Mouse (Mus musculus): ENCODE results near the gene 9130019O22Rik. TPM values are rescaled to one million over a fixed set of nuclear protein-coding genes. Genes with fewer than 3 reads are reported as not detected.

Gene 9130019O22Rik
- polyA plus RNA-seq (2012; rRNA removed) = 0.32 and 0.37 TPM in 2 replicates

DNA sequence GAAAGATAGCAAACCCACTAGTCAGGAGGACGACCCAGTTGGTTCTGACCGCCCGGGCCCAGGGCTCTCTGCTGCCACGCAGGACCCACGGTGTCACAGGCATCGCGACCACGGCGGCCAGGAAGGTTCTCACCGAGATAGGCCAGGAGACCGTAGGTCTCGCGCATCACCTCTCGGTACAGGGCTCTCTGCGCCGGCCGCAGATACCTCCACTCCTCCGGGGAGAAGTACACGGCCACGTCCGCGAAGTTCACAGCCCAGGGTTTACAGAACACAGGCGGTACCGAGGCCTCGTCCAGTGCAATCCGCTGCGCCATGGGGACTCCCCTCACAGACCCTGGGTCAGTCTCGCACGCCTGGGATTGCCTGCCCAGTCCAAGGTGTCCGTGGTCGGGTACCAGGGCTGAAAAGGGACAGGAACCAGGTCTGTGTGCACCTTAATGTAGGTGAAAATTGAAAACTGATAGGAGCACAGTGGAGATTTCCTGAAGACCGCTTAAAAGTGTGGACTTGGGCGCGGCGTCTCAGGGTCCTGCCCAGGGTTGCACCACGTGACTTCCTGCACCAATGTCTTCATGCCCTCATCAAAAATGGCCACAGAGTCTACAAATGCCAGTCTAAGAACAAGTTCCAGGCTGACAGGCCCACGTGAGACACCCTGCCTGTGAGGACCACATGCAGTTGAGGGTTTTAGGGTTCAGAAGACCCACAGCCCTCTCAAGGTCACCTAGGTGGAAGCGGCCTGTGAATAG, at the start of gene 9130019O22Rik:
Gene 9130019O22Rik, minus strand, starts transcription at position 526 of the 752 bp plus-strand sequence.
- no peaks in the 10 kb centered on the region for H3K36me3 ChIP-seq (ENCODE audit: control insufficient read depth, insufficient read depth, low read length)
- no peaks in the 10 kb centered on the region for H3K27me3 ChIP-seq (ENCODE audit: control insufficient read depth, insufficient read depth, low read length)
- TF ChIP-seq POLR2A (IDR thresholded peaks at IDR 0.05; ENCODE audit: control insufficient read depth, low read depth, low read length) (0 out of 2 replicates have a peak, but pooled peaks have one; percentile 21), CTCF (IDR thresholded peaks at IDR 0.05; ENCODE audit: control insufficient read depth, insufficient read depth, insufficient replicate concordance, low read depth, low read length) (no peak)
- peak within 1 kb of the TSS; percentile 90 for H3K4me3 ChIP-seq (ENCODE audit: control insufficient read depth, low read depth, low read length)
- 0 out of 2 replicates have a peak within 1 kb of the TSS, but pooled peaks have one; percentile 41 for H3K27ac ChIP-seq (ENCODE audit: control insufficient read depth, insufficient read depth, low read depth, low read length)
- peaks cover 10% of the 10 kb centered on the region for H3K4me1 ChIP-seq (ENCODE audit: control insufficient read depth, insufficient read depth, low read length)

- TF ChIP-seq CTCF (IDR thresholded peaks at IDR 0.05; ENCODE audit: control insufficient read depth, insufficient read depth, insufficient replicate concordance, low read depth, low read length) (no peak), POLR2A (IDR thresholded peaks at IDR 0.05; ENCODE audit: control insufficient read depth, low read depth, low read length) (no peak)
- Histone ChIP-seq H3K4me1 (ENCODE audit: control insufficient read depth, insufficient read depth, low read length) (no peaks in the 10 kb centered on the region), H3K4me3 (ENCODE audit: control insufficient read depth, low read depth, low read length) (no peak overlapping the region), H3K36me3 (ENCODE audit: control insufficient read depth, insufficient read depth, low read length) (no peaks in the 10 kb centered on the region), H3K27ac (ENCODE audit: control insufficient read depth, insufficient read depth, low read depth, low read length) (no peak overlapping the region), H3K27me3 (ENCODE audit: control insufficient read depth, insufficient read depth, low read length) (no peaks in the 10 kb centered on the region)
Measured at GRCm38 (mm10) chr7:127435206-127435605, 48.2 kb upstream of the 9130019O22Rik start.

- no peak for TF ChIP-seq POLR2A (IDR thresholded peaks at IDR 0.05; ENCODE audit: control insufficient read depth, low read depth, low read length)
- no peak overlapping the region for H3K27ac ChIP-seq (ENCODE audit: control insufficient read depth, insufficient read depth, low read depth, low read length)
- no peaks in the 10 kb centered on the region for H3K36me3 ChIP-seq (ENCODE audit: control insufficient read depth, insufficient read depth, low read length)
- no peaks in the 10 kb centered on the region for H3K27me3 ChIP-seq (ENCODE audit: control insufficient read depth, insufficient read depth, low read length)
- H3K4me3 ChIP-seq (ENCODE audit: control insufficient read depth, low read depth, low read length) = no peak overlapping the region
- peaks cover 10% of the 10 kb centered on the region for H3K4me1 ChIP-seq (ENCODE audit: control insufficient read depth, insufficient read depth, low read length)
Measured at GRCm38 (mm10) chr7:127426354-127426753, 39.4 kb upstream of the 9130019O22Rik start.

DNA sequence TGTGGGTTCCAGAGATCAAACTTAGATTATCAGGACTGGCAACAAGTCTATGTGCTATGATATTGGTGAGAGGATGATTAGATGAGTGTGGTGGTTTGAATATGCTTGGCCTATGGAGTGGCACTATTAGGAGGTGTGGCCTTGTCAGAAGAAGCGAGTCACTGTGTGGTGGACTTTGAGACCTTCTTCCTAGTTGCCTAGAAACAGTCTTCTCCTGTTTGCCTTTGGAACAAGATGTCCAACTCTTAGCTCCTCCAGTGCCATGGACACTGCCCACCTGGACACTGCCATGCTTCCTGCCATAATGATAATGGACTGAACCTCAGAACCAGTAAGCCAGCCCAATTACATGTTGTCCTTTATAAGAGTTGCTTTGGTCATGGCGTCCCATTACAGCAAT, 38.9 kb upstream of the 9130019O22Rik start:
- no peaks in the 10 kb centered on the region for H3K27me3 ChIP-seq (ENCODE audit: control insufficient read depth, insufficient read depth, low read length)
- TF ChIP-seq CTCF (IDR thresholded peaks at IDR 0.05; ENCODE audit: control insufficient read depth, insufficient read depth, insufficient replicate concordance, low read depth, low read length) (no peak), POLR2A (IDR thresholded peaks at IDR 0.05; ENCODE audit: control insufficient read depth, low read depth, low read length) (no peak)
- no peaks in the 10 kb centered on the region for H3K36me3 ChIP-seq (ENCODE audit: control insufficient read depth, insufficient read depth, low read length)
- no peak overlapping the region; the same call in 1 of the 2 replicates for H3K4me3 ChIP-seq (ENCODE audit: control insufficient read depth, low read depth, low read length)
- H3K4me1 ChIP-seq (ENCODE audit: control insufficient read depth, insufficient read depth, low read length) = peaks cover 12% of the 10 kb centered on the region
- peak overlapping the region; percentile 8; the same call in 1 of the 2 replicates for H3K27ac ChIP-seq (ENCODE audit: control insufficient read depth, insufficient read depth, low read depth, low read length)

DNA sequence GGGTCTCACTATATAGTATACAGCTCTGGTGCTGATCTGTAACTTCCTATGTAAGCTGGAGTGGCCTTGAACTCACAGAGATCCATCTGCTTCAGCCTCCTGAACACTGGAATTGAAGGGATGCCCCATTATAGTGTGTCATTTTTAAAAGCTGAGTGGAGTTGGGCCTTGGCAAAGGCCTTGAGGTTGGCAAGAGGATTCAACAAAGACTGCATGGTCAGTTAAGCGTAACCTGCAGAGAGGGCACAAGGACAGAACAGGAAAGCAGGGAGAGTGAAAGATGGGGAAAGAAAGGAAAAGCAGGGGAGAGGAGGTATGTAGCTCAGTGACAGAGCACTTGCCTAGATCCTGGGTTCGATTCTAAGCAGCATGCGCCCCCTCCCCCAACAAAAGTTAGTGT, 38.3 kb upstream of the 9130019O22Rik start:
- Histone ChIP-seq H3K27me3 (ENCODE audit: control insufficient read depth, insufficient read depth, low read length) (no peaks in the 10 kb centered on the region), H3K27ac (ENCODE audit: control insufficient read depth, insufficient read depth, low read depth, low read length) (no peak overlapping the region), H3K36me3 (ENCODE audit: control insufficient read depth, insufficient read depth, low read length) (no peaks in the 10 kb centered on the region), H3K4me1 (ENCODE audit: control insufficient read depth, insufficient read depth, low read length) (peaks cover 12% of the 10 kb centered on the region), H3K4me3 (ENCODE audit: control insufficient read depth, low read depth, low read length) (peak overlapping the region; percentile 29)
- no peak for TF ChIP-seq POLR2A (IDR thresholded peaks at IDR 0.05; ENCODE audit: control insufficient read depth, low read depth, low read length)
- TF ChIP-seq CTCF (IDR thresholded peaks at IDR 0.05; ENCODE audit: control insufficient read depth, insufficient read depth, insufficient replicate concordance, low read depth, low read length) = no peak

DNA sequence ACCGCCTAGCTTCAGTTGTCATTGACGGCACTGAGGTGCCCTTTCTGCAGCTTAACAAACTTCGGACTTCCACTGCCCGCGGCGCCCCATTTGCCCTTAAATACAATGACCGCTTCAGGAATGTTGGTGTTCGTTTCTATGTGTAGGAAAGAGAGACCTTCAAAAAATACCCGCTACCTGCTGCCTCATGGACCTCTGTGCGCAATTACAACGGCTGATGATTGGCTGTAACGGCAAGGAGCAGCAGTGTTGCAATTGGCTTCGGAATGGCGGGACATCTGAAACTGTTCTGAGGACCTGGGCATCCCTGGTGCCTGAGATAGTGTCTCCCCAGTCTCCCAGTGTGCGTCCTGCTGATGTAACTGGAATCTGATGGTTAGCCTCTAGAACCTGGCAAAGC, 35.3 kb upstream of the 9130019O22Rik start:
- H3K4me3 ChIP-seq (ENCODE audit: control insufficient read depth, low read depth, low read length) = peak overlapping the region; percentile 96
- H3K27ac ChIP-seq (ENCODE audit: control insufficient read depth, insufficient read depth, low read depth, low read length) = peak overlapping the region; percentile 90
- H3K27me3 ChIP-seq (ENCODE audit: control insufficient read depth, insufficient read depth, low read length) = no peaks in the 10 kb centered on the region
- H3K4me1 ChIP-seq (ENCODE audit: control insufficient read depth, insufficient read depth, low read length) = peaks cover 12% of the 10 kb centered on the region
- H3K36me3 ChIP-seq (ENCODE audit: control insufficient read depth, insufficient read depth, low read length) = no peaks in the 10 kb centered on the region
- TF ChIP-seq POLR2A (IDR thresholded peaks at IDR 0.05; ENCODE audit: control insufficient read depth, low read depth, low read length) (no peak), CTCF (IDR thresholded peaks at IDR 0.05; ENCODE audit: control insufficient read depth, insufficient read depth, insufficient replicate concordance, low read depth, low read length) (no peak)

DNA sequence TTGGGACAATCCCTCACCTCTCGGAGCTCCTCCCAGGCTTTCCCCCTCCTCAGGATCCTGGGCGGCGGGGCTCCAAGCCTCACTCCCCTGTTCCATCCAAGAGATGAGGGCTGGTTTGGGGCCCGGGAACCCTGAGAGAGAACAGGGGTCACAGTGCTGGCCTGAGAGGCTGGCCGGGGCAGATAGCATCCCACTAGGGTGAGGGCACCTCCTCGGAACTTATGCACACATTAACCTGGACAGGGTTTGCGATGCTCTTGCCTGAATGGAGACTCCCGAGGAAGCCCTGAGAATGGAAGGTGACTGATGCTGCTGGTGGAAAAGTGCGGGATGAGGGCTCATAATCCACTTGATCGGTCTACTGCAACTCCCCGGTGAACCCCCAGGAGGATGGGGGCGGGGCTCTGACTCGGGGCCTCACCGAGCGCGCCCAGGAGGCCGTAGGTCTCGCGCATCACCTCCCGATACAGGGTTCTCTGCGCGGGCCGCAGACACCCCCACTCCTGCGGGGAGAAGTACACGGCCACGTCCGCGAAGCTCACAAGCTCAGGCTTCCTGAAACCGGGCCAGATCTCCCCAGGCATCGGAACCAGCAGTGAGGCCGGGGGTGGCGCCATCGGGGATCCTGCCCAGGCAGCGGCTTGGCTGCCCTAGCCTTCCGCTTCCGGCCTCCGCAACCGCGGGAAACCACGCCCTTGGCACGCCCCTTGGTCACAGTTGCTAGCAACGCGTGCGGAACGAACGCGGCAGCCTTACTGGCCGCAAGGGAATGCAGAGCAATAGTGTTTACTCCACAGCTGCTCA, 34.6 kb upstream of the 9130019O22Rik start, which contains the start of gene Zfp688:
Gene Zfp688, minus strand, starts transcription at position 681 of the 804 bp plus-strand sequence.
- Histone ChIP-seq H3K36me3 (ENCODE audit: control insufficient read depth, insufficient read depth, low read length) (no peaks in the 10 kb centered on the region), H3K4me1 (ENCODE audit: control insufficient read depth, insufficient read depth, low read length) (peaks cover 12% of the 10 kb centered on the region), H3K4me3 (ENCODE audit: control insufficient read depth, low read depth, low read length) (peak within 1 kb of the TSS; percentile 96), H3K27me3 (ENCODE audit: control insufficient read depth, insufficient read depth, low read length) (no peaks in the 10 kb centered on the region), H3K27ac (ENCODE audit: control insufficient read depth, insufficient read depth, low read depth, low read length) (peak within 1 kb of the TSS; percentile 90)
- TF ChIP-seq POLR2A (IDR thresholded peaks at IDR 0.05; ENCODE audit: control insufficient read depth, low read depth, low read length) (peak; percentile 92), CTCF (IDR thresholded peaks at IDR 0.05; ENCODE audit: control insufficient read depth, insufficient read depth, insufficient replicate concordance, low read depth, low read length) (no peak)

Data from testis, adult 2 months (tissue).